ENCODE assay signal across 8 mouse cellular contexts in genomic region chr9:31031414-31031843, GRCm38 (mm10). TPM values are rescaled to one million over a fixed set of nuclear protein-coding genes. Genes with fewer than 3 reads are reported as not detected.
DNase-seq lines count a peak whose midpoint lies in the region; ATAC-seq and TF ChIP-seq lines count a peak whose summit lies in the region.

No protein-coding gene starts in this region.

- WGBS in cerebellum, adult 2 months, result 16% methylated on average over 8 of the region's 8 CpGs
- 13% methylated on average over 8 of the region's 8 CpGs for WGBS in spleen, adult 2 months
- 10% methylated on average over 8 of the region's 8 CpGs for WGBS in liver, embryonic 11.5 days

- no peaks in the 10 kb centered on the region for H3K4me1 ChIP-seq in cerebellum, adult 2 months (ENCODE audit: control insufficient read depth, insufficient read depth, low read length)
- peaks cover 5% of the 10 kb centered on the region; the same call in 1 of the 2 replicates for H3K4me1 ChIP-seq in spleen, adult 2 months (ENCODE audit: control insufficient read depth, insufficient read depth, insufficient read length)
- H3K4me1 ChIP-seq in liver, embryonic 11.5 days (replicated peaks; ENCODE audit: control insufficient read depth, insufficient read depth, low read length), result 0 out of 2 replicates have a peak, but pooled peaks cover 2% of the 10 kb centered on the region

- H3K27ac ChIP-seq in cerebellum, adult 2 months (ENCODE audit: insufficient read depth, low read length), result no peak overlapping the region
- no peak overlapping the region for H3K27ac ChIP-seq in spleen, adult 2 months (ENCODE audit: insufficient read depth, low read length)
- peak overlapping the region; percentile 94 for H3K27ac ChIP-seq in liver, embryonic 11.5 days (ENCODE audit: low read depth, low read length)

- H3K27me3 ChIP-seq in cerebellum, adult 2 months (ENCODE audit: control insufficient read depth, insufficient read depth, low read length), result no peaks in the 10 kb centered on the region
- no peaks in the 10 kb centered on the region for H3K27me3 ChIP-seq in spleen, adult 2 months (ENCODE audit: control insufficient read depth, insufficient read depth, low read length)
- no peaks in the 10 kb centered on the region for H3K27me3 ChIP-seq in liver, embryonic 11.5 days (replicated peaks; ENCODE audit: control insufficient read depth, insufficient read depth, low read length)

- no peak for TF ChIP-seq POLR2A in cerebellum, adult 2 months (IDR thresholded peaks at IDR 0.05; ENCODE audit: borderline replicate concordance, insufficient read depth, low read length)
- TF ChIP-seq POLR2A in spleen, adult 2 months (IDR thresholded peaks at IDR 0.05; ENCODE audit: low read depth, low read length), result no peak

- ATAC-seq in liver, embryonic 11.5 days (replicated peaks; ENCODE audit: low FRiP score), result no peak
- no peak for ATAC-seq in granulocyte monocyte progenitor cell, adult 5-6 weeks (replicated peaks; ENCODE audit: poor library complexity, severe bottlenecking)

- no peaks in the 10 kb centered on the region for H3K9me3 ChIP-seq in liver, embryonic 11.5 days (ENCODE audit: control insufficient read depth, low read length)

- no peak for DNase-seq in cerebellum, adult 2 months
- DNase-seq in cerebellum, postnatal 4 days (ENCODE audit: low spot score in 2 of 2), result no peak
- no peak for DNase-seq in spleen, adult 2 months (ENCODE audit: low read depth in 1 of 2, low spot score in 2 of 2)
- no peak for DNase-seq in spleen, postnatal 36 days (ENCODE audit: low spot score in 2 of 2)
- DNase-seq in liver, embryonic 11.5 days (ENCODE audit: low spot score), result no peak
- DNase-seq in frontal cortex, adult 2 months (ENCODE audit: extremely low spot score in 1 of 2, low spot score in 1 of 2), result no peak
- DNase-seq in layer of hippocampus, postnatal 36 days, result no peak

- peak overlapping the region; percentile 94 for H3K9ac ChIP-seq in liver, embryonic 11.5 days (ENCODE audit: low read depth, low read length)

- no peak for TF ChIP-seq CTCF in cerebellum, adult 2 months (IDR thresholded peaks at IDR 0.05; ENCODE audit: borderline replicate concordance, insufficient read depth, low read depth, low read length)
- no peak for TF ChIP-seq CTCF in spleen, adult 2 months (IDR thresholded peaks at IDR 0.05; ENCODE audit: extremely low read depth, insufficient read depth, insufficient read length, insufficient replicate concordance)

- peak overlapping the region; percentile 79 for H3K4me2 ChIP-seq in liver, embryonic 11.5 days

- no peaks in the 10 kb centered on the region for H3K36me3 ChIP-seq in spleen, adult 2 months (ENCODE audit: control insufficient read depth, insufficient read depth, low read length)
- H3K36me3 ChIP-seq in liver, embryonic 11.5 days (ENCODE audit: control insufficient read depth, insufficient read depth, low read length), result no peaks in the 10 kb centered on the region

- H3K4me3 ChIP-seq in cerebellum, adult 2 months (replicated peaks; ENCODE audit: insufficient read depth, low read depth, low read length), result peak overlapping the region; percentile 68
- H3K4me3 ChIP-seq in spleen, adult 2 months (ENCODE audit: extremely low read depth, insufficient read depth, insufficient read length), result peak overlapping the region; percentile 68
- H3K4me3 ChIP-seq in liver, embryonic 11.5 days (ENCODE audit: low read depth, low read length), result peak overlapping the region; percentile 89

RNA-seq across cellular contexts. Expression of gene Zbtb44, which starts 1.0 kb away (rescaled TPM):
- polyA plus RNA-seq in cerebellum, adult 2 months (2012; rRNA removed), result 7.8 and 8.6 TPM in 2 replicates
- polyA plus RNA-seq in spleen, adult 2 months (2012; rRNA removed), result 4.5 and 5.4 TPM in 2 replicates
- 8.2 and 9.1 TPM in 2 replicates for polyA plus RNA-seq in liver, embryonic 11.5 days (2014; fragmentation: Nextera tagmentation; extraction: Ambion mirVana)
- total RNA-seq in granulocyte monocyte progenitor cell, adult 5-6 weeks (2014; fragmentation: Nextera tagmentation), result 35.6 and 40.1 TPM in 2 replicates
- 29.5 and 32.4 TPM in 2 replicates for total RNA-seq in granulocyte monocyte progenitor cell, adult 5-6 weeks (2017)
- 8.4 and 9.5 TPM in 2 replicates for polyA plus RNA-seq in frontal cortex, adult 2 months (2012; rRNA removed)
- total RNA-seq in layer of hippocampus, postnatal 36 days (2021), result 10 to 100 TPM; 42.0 to 42.1 TPM
